Mouse (Mus musculus) stomach, embryonic 16.5 days (tissue): ENCODE results near the gene Cbwd1. TPM values are rescaled to one million over a fixed set of nuclear protein-coding genes. Genes with fewer than 3 reads are reported as not detected.

ENCODE experiments used
- microRNA-seq: library from miRNA; unstranded; fragments of <30 nt; microRNA quantifications from one replicate; pipeline ENCODE4, GENCODE M21; 2016
- polyA plus RNA-seq: library from polyadenylated mRNA; unstranded; fragments of >200 nt; fragmentation: Nextera tagmentation; extraction: Ambion mirVana; gene quantifications from 2 replicates; pipeline ENCODE4 v1.2.1, GENCODE M21; 2015

Gene Cbwd1
- polyA plus RNA-seq, 1 experiment from 2014 or later: 20.6 TPM

Small RNA genes within 50 kb of the gene (microRNA-seq; reads per million reads assigned to microRNA genes)
- gene Mir3084-1: not detected

Other genes with a start within 250 kb of the Cbwd1 start
- 7.3 and 10.5 TPM in 2 replicates for gene Pgm5, start 99.8 kb downstream of the Cbwd1 start, polyA plus RNA-seq
- gene Gm10053, start 85.9 kb downstream of the Cbwd1 start, polyA plus RNA-seq: 239 and 241 TPM in 2 replicates
- gene Foxd4, start 60.4 kb downstream of the Cbwd1 start, polyA plus RNA-seq: 0.10 TPM in 1 of 2 replicates, not detected in the other
- 6.7 and 9.0 TPM in 2 replicates for gene Dock8, start 37.9 kb upstream of the Cbwd1 start, polyA plus RNA-seq